Mouse (Mus musculus) myocyte (in vitro differentiated cells): ENCODE results near the gene Fn1.

ENCODE experiments used
- CEBPB ChIP-seq: IDR thresholded peaks from 2 replicates; pipeline ENCODE4 v1.6.1; 2011; ENCODE audit warnings: mild to moderate bottlenecking, moderate library complexity; ENCODE audit not compliant: poor library complexity, insufficient read depth, severe bottlenecking
- MYOD1 ChIP-seq, 3 experiments: IDR thresholded peaks; one replicate each; pipeline ENCODE4 v1.6.1; 2011; ENCODE audit warnings: control low read depth in 2 of 3, low read depth in 2 of 3, mild to moderate bottlenecking in 2 of 3, moderate library complexity in 1 of 3; ENCODE audit not compliant: insufficient read length in 2 of 3, control insufficient read depth in 1 of 3
- POLR2A ChIP-seq: IDR thresholded peaks from one replicate; pipeline ENCODE4 v1.6.1; 2011; ENCODE audit warnings: low read depth, mild to moderate bottlenecking, control low read depth, moderate library complexity; ENCODE audit not compliant: insufficient read length
- POLR2AphosphoS2 ChIP-seq: IDR thresholded peaks from one replicate; pipeline ENCODE4 v1.6.1; 2011; ENCODE audit warnings: low read depth, control low read depth; ENCODE audit not compliant: insufficient read length
- TCF12 ChIP-seq: IDR thresholded peaks from one replicate; pipeline ENCODE4 v1.6.1; 2011; ENCODE audit warnings: mild to moderate bottlenecking, control low read depth; ENCODE audit not compliant: poor library complexity, insufficient read depth, severe bottlenecking
- USF1 ChIP-seq: IDR thresholded peaks from one replicate; pipeline ENCODE4 v1.6.1; 2011; ENCODE audit warnings: low read depth, mild to moderate bottlenecking, control low read depth, moderate library complexity

- TF ChIP-seq POLR2A, result no peak
- TF ChIP-seq POLR2AphosphoS2, result no peak
- TF ChIP-seq MYOD1 (IDR thresholded peaks at IDR 0.05; ENCODE audit: control insufficient read depth in 1 of 3, insufficient read length in 2 of 3, low read depth in 2 of 3), result no peak
- no peak for TF ChIP-seq TCF12
- no peak for TF ChIP-seq CEBPB
- no peak for TF ChIP-seq USF1
Measured at GRCm38 (mm10) chr1:71663242-71663641, 10.2 kb upstream of the Fn1 start.
